Mouse (Mus musculus): Measurements from ENCODE around the gene Cars. TPM values are rescaled to one million over a fixed set of nuclear protein-coding genes. Genes with fewer than 3 reads are reported as not detected.

Cars gene
- total RNA-seq, 2 experiments from 2014 or later, result 45.7 to 48.3 TPM

DNA sequence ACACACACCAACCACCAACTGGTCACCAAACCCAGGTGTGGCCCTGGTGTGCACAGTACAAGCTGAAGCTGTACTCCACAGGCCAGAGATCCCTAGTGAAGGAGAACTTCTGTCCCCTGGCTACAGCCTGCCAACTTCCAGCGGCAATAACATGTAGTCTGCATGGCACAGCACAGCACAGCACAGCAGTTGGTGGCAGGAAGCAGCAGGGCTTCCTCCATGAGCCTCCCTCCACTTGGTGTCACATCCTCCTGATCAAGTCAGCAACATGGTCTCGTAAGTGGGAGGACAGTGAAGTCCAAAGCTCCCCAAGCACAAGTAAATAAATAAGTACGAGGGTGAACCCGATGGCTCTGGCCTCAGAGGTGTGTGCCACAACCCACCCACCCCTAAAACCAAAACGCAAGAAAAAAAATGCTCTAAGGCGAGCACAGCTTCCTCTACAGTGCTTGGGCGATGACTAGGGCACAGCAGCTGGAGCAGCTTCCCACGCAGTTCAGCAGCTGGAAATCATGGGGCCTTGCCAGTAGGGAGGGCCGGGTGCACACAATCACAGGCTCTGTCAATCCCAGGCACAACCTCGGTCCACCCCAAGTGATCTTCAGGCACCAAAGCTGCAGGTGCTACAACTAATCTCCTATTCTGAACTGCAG, 86.0 kb downstream of the Cars start:
- DNase-seq (ENCODE audit: low spot score in 2 of 2), result no peak

DNA sequence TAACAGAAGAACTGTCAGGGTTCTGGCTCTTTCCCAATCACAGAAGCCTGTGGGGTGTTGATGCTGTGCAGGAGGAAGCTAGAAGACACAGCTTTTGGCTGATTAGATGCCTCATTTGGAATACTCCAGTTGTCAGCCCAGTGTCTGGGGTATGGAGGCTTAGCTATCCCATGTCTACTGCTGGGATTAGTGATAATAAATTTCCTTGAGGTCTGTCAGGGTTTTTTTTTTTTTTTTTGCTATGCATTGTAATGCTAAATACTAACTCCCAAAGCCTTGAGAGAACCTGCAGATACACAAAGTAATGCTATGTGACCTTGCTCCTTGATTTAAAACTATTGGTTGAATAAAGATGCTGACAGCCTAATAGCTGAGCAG, 88.6 kb downstream of the Cars start:
- no peak for DNase-seq (ENCODE audit: low spot score in 2 of 2)

DNA sequence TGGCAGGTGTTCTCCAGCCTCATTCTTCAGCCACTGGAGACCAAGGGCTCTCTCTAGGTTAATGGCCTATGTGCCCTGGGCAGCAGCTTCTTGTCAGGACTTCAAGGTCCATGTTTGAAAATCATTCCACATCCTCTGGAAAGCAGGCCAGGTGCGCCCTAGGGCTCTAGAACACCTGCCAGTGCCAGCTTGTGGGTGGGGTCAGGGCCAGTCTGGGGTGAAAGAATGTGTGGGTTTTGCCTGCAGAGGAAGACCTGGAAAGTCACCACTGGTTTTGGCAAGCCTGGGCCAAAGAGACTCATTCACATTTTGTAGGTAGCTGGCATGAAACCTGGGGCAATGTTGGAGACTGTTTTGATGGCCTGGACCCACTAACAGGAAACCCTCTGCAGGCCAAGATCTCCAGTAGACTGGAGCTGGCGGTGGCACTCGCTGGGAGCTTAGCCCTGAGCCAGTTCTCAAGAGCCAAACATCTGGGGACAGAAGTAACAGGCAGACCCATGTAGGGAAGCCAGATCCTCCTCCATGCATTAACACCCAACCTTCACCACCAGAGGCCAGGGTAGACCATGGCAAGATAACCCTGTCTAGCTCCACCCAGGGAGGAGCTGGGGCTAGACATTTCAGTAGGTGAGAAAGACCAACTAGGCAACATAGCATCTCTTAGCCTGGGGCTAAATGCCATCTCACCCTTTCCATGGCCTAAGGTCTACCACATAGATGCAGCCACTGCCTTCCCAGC, 89.1 kb downstream of the Cars start:
- no peak for DNase-seq (ENCODE audit: low spot score in 2 of 2)

DNA sequence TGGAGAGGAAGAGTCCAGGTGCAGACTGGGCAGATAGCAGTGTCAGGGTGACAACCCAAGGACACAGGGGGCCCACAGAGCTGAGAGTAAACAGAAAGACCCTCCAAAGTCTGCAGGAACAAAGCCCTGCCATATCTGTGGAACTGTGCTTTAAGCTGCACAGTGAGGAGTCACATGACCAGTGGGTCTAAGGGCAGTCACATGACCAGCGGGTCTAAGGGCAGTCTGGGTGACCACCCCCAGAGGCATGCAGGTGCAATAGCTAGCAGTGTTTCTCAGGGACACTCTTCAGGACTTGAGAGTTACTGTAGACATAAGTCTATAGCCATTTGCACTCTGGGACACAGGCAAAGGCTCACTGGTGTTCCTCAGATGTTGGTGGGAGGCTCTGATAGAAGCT, 90.3 kb downstream of the Cars start:
- DNase-seq (ENCODE audit: low spot score in 2 of 2), result no peak

Small RNAs within 50 kb of the gene (microRNA-seq; reads per million reads assigned to microRNA genes)
- not detected for gene Mir7064

Other genes starting within 250 kb of the Cars start
- gene Cdkn1c, start 139.0 kb downstream of the Cars start, total RNA-seq (2021), result 1,000 to 10,000 TPM; 1,832 to 1,854 TPM
- gene Slc22a18, start 126.4 kb downstream of the Cars start, total RNA-seq (2021), result under 1 TPM; 0.44 to 0.86 TPM
- not detected for gene Phlda2, start 96.9 kb downstream of the Cars start, total RNA-seq (2021)
- 100 to 1,000 TPM; 160 to 164 TPM for gene Nap1l4, start 51.0 kb downstream of the Cars start, total RNA-seq (2021)
- under 1 TPM; 0.49 to 0.75 TPM for gene Tnfrsf26, start 28.6 kb upstream of the Cars start, total RNA-seq (2021)
- 1 to 10 TPM; 4.7 to 4.8 TPM for gene Tnfrsf22, start 49.6 kb upstream of the Cars start, total RNA-seq (2021)
- 1 to 10 TPM; 5.2 to 6.0 TPM for gene Tnfrsf23, start 85.8 kb upstream of the Cars start, total RNA-seq (2021)
- 10 to 100 TPM; 57.0 to 58.7 TPM for gene Osbpl5, start 156.9 kb upstream of the Cars start, total RNA-seq (2021)
- gene Mrgprg, start 166.9 kb upstream of the Cars start, total RNA-seq (2021), result not detected
- 1 to 10 TPM; 1.7 to 2.7 TPM for gene Mrgpre, start 184.4 kb upstream of the Cars start, total RNA-seq (2021)
- 1 to 10 TPM; 5.1 to 5.9 TPM for gene Nadsyn1, start 222.8 kb upstream of the Cars start, total RNA-seq (2021)
- gene Dhcr7, start 223.1 kb upstream of the Cars start, total RNA-seq (2021), result 10 to 100 TPM; 16.7 to 18.6 TPM

Measured in gastrocnemius, postnatal 4 days (tissue).